Mouse (Mus musculus): Measurements from ENCODE around the gene F12. TPM values are rescaled to one million over a fixed set of nuclear protein-coding genes. Genes with fewer than 3 reads are reported as not detected.

Gene F12
- total RNA-seq (2017) = not detected in 2 replicates

DNA sequence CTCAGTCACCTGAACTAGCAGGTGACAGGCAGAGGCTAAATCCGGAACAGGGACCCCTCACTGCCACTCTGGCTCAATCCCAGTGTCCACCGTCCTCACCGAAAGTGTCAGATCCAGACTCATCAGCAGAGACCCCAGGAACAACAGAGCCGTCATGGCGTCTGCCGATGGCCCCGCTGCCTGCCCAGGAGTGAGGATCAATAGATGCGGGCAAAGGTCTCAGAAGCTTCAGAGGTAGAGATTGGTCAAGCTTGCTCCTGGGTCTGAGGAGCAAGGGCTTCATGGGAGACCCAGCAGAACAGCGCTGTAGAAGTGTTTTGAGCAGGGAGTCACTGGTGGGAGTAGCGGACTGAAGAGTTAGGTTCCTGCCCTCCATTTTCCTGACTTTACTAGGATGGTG lies at the start of gene F12:
TSS of gene F12 (minus strand) at position 181 of the 400 bp plus-strand sequence.
- ATAC-seq (replicated peaks; ENCODE audit: low read depth, poor library complexity, severe bottlenecking) = no peak

DNA sequence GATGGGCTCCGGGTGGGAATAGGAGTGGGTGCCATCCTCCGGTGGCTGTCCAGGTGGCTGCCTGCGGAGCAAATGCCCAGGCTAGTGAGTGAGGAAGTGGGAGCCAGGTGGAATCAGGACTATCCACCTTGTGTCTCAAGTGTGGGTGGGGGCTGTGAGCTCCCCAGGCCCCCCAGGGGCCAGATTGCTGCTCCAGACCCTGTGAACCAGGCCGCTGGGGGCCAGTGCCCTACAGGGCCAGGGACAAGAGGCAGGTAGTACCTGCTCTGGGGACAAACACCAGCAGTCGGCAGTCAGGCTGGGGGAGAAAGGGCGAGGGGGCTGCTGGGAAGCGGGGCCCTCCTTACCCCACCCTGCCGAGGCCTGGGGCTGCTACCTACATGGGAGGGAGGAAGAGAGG lies 49.7 kb upstream of the F12 start:
- ATAC-seq (replicated peaks; ENCODE audit: low read depth, poor library complexity, severe bottlenecking) = no peak

DNA sequence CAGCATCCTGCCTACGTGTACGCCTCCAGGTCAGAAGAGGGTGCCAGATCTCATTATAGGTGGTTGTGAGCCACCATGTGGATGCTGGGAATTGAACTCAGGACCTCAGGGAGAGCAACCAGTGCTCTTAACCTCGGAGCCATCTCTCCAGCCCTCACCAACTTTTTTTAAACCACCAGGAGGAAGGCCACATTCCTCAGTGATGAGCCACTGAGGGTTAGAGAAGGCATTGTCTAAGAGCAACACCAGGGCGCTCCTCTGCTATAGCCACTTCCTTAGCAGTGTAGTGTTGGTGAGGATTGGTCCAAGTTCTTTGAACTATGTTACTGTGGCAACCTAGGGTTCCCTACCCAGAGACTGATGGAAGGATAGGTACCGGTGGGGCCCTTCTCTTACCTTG lies 49.2 kb upstream of the F12 start:
- no peak for ATAC-seq (replicated peaks; ENCODE audit: low read depth, poor library complexity, severe bottlenecking)

DNA sequence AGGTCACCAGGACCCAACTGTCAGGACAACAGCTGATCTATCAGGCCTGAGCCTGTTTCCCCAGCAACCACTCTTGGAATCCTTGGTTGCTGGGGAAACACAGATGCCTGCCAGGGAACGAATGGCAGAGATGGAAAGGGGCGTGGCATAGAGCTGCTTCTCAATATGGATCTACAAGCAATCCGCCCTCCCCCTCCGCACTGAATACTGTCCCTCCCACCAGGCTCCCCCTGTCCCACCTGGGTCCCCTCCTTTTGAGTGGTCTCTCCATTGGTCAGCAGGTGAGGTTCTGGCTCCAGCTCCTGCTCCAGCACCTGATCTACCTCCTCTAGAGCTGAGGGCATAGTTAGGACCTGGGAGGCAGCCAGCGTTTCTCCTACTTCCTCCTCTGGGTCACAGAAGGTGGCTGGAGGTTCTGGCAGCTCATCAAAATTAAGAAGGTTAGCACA lies 48.1 kb upstream of the F12 start:
- ATAC-seq (replicated peaks; ENCODE audit: low read depth, poor library complexity, severe bottlenecking) = no peak

DNA sequence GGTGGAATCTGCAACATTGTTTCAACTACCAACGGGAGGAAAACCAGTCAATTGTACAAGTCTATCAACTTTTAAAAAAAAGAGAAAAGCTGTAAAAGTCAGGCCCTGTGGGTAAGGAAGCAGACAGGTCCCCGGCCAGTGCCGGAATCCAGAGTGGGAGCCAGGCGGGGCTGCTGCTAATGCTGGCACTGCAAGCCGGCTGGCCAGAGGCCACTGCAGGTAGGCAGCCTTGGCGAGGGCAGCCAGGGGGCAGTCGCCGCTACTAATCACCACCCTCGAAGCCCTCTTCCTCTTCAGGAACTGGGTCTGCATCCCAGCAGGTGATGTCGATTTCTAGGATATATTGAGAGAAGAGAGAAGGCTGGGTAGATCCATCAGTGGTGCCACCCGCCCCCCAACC lies 47.4 kb upstream of the F12 start:
- no peak for ATAC-seq (replicated peaks; ENCODE audit: low read depth, poor library complexity, severe bottlenecking)

DNA sequence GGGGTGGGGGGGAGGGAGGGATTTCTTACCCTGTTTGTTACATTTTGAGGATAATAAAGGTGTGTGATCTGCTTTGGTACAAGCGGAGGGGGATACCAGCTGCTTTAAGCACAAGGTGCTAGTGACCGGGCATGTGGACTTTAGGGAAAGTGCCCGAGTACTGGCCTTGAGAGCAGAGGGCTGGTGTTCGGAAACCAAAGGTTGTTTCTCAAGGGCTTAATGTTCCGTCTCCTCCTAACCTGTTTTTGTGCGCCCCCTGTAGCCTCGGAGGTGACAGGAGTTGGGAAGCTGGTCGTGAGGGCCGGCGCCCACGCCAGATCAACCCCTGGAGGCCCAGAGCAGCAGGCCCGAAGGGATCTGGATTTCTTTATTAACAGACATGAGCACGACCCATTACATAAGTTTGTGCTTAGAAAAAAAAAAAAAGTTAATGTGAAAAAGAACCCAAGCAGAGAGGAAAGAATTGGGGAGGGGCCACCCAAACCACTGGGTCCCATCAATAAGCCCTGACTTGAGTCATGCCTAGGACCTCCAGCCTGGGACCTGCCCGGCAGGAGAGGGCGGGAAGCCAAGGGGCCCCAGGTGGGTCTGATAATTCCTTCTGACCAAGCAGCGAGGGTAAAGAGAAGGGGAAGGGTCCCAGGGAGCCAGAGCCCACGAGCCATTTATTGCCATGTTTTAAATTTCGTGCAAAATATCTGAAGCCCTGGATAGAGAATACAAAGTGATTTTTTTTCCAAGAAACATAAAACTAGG lies 46.7 kb upstream of the F12 start:
- no peak for ATAC-seq (replicated peaks; ENCODE audit: low read depth, poor library complexity, severe bottlenecking)

DNA sequence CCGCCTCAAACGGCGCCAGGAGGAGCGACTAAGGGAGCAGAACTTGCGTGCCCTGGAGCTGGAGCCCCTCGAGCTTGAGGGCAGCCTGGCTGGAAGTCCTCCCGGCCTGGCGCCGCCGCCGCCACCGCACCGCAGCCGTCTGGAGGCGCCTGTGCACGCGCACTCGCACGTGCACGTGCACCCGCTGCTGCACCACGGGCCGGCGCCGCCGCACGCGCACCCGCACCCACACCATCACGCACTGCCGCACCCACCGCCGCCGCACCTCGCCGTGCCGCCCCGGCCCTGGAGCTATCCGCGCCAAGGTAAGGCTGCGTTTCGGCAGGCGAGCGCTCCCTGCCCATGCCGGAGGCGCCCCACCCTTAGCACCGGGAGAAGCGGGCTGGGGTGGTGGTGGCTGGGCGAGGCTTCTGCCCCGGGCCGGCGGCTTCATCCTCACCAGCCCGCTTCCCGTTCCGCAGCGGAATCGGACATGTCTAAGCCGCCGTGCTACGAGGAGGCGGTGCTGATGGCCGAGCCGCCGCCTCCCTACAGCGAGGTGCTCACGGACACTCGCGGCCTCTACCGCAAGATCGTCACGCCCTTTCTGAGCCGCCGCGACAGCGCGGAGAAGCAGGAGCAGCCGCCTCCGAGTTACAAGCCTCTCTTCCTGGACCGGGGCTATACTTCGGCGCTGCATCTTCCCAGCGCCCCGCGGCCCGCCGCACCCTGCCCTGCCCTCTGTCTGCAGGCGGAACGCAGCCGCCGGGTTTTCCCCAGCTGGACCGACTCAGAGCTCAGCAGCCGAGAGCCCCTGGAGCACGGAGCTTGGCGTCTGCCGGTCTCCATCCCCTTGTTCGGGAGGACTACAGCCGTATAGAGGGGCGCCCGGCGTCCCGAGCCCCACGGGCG lies 45.8 kb upstream of the F12 start:
- ATAC-seq (replicated peaks; ENCODE audit: low read depth, poor library complexity, severe bottlenecking) = peak; percentile 13

DNA sequence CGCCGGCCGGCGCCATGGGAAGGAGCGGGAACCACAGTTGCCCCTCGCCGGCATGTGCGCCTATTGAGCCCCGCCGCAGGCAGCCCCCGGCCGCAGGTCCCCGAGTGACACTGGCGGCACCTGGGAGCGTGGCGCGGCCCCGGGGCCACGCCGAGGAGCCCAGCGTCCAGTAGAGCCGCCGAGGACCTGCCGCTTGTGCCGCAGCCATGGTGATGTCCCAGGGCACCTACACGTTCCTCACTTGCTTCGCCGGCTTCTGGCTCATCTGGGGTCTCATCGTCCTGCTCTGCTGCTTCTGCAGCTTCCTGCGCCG lies 45.2 kb upstream of the F12 start:
- ATAC-seq (replicated peaks; ENCODE audit: low read depth, poor library complexity, severe bottlenecking) = no peak

DNA sequence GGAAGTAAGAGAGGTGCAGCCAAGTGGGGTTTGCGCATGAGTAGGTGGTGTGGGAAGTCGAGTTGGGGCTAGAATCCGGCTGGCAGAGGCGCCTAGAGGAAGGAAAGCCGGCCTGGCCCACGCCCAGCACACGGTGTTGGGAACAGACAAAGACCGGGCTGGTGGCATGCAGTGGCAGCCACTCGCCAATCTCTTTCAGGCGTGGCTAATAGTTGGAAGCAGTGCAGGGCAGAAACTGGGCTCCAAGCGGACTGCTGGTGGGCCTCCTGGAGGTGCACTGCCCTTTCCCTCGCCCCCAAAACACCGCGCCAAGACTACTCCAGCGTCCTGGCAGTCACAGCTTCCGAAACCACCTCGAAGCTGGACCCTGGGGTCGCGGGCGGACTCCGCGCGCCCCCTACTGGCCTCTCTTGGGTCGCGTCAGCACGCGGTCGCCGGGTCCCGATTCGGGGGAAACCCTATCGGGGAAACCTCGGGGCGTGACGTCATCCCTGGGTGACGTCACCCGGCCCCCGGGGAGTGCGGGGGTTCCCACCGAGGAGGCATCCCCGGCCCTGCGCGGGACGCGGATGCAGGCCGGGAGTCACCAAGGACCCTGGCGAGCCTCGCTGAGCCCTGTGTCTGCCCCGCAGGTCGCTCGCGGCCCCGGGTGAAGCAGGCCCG lies 44.7 kb upstream of the F12 start:
- peak; percentile 57 for ATAC-seq (replicated peaks; ENCODE audit: low read depth, poor library complexity, severe bottlenecking)

DNA sequence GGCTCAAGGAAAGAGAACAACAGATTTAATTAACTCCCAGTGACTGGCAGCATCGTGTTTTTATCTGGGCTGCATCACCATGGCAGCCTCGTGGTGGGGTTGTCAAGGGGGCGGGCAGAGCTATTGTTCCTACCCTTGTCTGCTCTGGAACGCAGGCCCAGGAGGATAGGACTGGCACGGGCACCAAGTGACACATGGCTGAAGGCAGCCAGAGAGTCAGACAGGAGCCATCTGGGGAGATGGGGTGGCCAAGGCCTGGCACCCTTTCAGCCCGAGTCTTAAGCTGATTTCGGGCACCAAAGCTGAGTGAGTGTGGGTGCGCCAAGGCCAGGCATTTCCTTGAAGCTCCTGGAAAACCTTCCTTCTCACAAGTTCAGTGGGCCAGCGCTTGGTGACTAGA lies 43.8 kb upstream of the F12 start:
- no peak for ATAC-seq (replicated peaks; ENCODE audit: low read depth, poor library complexity, severe bottlenecking)

DNA sequence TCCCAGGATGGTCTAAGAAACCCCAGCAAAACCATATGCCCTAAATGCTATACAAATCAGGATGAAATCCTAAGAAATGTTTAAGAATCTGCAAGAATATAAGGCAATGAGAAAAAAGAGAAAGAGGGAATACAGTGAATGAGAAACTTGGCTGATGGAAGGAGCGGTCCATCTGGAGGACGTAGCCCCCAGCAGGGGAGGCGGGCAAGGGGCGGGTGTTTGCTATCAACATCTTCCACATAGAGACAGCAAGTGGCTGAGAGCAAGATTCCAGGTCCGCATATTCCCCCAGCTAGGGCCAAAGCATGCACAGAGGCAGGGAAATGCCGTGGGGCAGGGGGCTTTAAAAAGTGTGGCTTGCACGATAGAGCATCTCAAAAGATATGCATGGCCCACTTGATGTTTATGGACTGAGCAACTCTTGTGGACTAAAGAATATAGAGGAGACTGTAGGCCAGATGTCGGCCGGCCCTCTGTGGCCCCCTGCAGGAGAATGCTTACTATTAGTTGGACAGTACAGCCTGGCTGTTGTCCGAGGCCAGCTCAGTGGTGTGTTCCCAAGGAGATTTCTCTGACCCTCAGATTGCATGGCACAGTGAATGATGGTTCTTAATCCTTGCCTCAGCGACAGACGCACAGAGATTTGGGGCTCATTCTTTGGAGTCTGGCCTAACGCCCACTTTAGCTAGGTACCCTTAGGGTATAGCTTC lies 42.4 kb upstream of the F12 start:
- ATAC-seq (replicated peaks; ENCODE audit: low read depth, poor library complexity, severe bottlenecking) = no peak

DNA sequence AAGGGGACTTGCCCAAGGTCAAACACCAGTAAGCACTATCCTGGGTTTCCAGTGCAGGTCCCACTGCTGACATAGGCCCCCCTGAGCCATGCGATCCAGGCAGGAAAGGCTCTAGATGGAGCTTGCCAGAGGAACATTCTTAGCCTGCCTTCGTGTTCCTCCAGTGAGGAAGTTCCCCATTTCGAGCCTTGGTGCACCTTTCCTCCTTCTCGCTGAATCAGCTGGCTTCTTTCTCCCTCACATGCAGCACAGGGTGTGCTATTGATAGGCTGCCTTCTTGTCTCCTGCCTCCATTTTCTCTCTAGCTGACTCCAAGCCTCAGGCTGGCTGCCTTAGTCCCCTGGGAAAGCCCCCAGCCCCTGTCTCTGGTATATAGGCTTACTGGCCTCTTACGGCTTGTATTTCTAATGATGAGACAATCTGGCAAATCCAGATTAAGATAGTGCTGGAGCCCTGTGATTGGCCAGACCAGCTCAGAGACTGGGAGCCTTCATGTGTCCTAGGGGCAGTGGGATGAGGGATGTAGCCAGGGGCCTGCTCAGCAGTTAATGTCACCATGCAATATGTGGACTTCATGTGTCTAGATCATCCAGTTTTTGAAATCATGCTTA lies 39.3 kb upstream of the F12 start:
- no peak for ATAC-seq (replicated peaks; ENCODE audit: low read depth, poor library complexity, severe bottlenecking)

DNA sequence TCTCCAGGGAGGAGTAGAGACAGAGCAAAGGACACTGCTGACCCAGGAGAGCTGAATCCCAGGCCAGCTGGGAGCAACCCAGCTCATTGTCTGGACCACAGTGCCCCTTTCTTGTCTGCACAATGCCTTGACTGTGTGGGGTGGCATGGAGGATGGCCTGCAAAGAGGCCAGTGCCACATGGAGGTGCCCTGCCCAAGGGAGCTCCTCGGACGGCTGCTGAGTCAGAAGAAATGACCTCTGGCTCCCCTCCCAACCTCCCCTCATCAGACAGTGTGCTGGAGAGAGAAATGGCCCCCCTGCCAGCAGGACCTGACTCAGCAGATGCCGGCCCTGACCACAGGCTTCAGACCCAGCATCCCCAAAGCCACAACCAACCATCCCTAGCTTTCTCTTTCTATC lies 38.6 kb upstream of the F12 start:
- ATAC-seq (replicated peaks; ENCODE audit: low read depth, poor library complexity, severe bottlenecking) = peak; percentile 48

DNA sequence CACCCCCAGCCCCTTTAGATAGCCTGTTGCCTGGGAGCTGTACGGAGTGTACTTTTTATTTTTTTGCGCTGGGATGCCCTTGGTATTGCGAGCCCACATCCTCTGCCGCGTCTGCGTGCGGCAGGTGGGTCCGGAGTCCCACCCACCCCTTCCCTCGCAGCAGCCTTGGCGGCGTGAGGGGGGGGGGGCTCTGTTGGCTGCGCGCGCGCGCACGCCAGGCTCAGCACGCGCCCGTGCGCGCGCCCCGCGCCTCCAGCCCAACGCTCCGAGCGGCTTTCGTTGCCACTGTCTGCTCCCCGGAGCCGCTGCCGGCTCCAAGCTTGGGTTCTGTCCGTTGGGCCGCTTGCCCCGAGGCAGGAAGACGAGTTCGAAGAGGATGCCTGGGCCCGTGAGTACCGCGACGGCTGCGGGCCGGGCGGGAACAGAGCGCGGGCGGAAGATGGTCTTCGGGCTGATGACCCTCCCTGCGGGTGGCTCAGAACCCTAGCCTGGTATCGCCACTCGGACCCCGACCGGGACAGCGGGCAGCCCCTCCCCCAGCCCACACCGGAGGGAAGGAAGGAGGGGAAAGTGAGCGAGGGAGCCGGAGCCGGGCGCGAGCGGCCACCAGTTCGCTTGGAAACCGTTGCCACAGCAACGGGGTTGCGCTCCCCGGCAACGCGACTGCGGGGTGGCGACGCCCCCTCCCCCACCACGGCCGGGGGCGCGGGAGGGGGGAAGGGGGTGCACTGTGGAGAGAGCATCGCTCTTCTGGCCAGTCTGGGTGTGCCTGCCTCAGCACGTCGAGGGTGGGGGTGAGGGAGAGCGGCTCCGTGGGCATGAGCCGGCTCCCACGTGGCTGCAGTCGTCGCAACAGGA lies 37.7 kb upstream of the F12 start, which contains the start of gene Prr7:
TSS of gene Prr7 (plus strand) at position 241 of the 858 bp plus-strand sequence.
- ATAC-seq (replicated peaks; ENCODE audit: low read depth, poor library complexity, severe bottlenecking) = peak; percentile 27; the same call in 1 of the 2 replicates

DNA sequence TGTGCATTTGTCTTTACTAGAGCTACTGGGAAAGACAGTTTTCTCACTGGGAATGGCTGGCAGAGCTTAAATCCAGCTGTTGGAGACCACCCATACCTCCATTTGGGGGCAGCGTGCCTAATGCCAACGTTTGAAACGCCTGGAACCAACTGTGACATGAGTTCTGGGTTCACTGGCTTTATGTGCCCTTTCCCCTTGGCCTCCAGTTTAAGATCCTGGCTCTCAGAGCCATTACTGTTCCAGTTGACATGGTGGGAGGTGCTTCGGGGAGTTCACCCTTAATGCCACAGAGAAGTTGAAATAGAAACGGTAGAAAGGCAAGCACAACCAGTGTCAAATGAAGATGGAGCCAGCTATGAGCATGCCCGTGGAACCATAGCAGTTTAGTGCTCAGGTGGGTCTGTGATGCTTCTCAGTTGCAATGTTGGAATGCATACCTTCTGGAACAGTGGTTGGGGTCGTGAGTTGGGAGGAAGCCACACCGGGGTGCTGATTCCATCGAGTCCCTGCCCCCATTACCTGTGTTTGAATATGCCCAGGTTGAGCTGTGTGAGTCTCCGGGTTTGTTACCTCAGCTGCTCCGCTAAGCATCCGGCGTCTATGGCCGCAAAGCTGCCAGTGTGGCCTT lies 36.9 kb upstream of the F12 start:
- ATAC-seq (replicated peaks; ENCODE audit: low read depth, poor library complexity, severe bottlenecking) = 0 out of 2 replicates have a peak, but pooled peaks have one; percentile 2

DNA sequence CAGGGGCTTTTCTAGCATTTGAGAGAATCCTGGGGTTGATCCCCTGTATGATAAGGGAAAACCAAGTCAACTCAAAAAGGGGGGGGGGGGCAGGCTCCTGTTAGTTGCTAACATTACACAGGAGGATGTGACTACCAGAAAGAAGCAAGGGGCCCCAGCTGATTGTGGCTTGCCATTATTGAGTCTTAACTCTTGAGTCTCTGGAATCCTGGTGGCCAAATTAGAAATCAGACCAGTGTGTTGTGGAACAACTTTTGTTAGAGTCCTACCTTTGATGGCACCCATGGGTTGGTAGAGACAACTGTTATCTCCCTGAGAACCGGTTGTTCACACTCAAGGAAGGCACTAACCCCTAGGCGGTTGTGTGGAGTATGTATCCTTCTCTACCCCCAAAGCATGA lies 36.4 kb upstream of the F12 start:
- ATAC-seq (replicated peaks; ENCODE audit: low read depth, poor library complexity, severe bottlenecking) = no peak

DNA sequence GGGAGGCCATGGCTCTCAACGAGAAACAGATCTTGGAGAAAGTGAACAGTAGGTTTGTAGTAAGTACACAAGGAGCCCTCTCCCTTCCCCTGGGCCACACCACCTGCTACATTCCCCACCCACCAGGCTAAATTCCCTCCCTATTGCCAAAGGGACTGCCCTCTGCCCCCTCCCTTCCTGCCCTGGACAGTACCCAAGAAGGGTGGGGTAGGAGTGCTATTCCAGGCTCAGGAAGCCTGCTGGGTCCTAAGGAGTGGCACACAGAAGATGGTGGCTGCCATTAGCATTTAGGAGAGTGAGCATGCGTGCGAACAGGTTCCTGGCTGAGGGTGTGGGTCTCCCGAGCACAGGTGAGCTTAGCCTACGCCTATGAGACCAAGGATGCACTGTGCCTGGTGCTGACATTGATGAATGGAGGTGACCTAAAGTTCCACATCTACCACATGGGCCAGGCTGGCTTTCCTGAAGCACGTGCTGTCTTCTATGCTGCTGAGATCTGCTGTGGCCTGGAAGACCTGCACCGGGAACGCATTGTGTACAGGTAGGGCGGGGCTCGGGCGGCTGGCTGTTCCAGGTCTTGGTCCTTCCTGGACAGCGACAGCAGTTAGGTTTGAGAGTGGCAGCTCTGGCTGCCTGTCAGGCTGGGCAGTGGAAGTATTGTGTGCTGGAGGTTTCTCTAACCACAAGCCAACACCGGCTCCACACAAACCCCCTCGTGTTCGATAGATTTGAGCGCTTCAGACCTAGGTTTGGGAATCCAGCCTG lies 25.4 kb upstream of the F12 start:
- no peak for ATAC-seq (replicated peaks; ENCODE audit: low read depth, poor library complexity, severe bottlenecking)

DNA sequence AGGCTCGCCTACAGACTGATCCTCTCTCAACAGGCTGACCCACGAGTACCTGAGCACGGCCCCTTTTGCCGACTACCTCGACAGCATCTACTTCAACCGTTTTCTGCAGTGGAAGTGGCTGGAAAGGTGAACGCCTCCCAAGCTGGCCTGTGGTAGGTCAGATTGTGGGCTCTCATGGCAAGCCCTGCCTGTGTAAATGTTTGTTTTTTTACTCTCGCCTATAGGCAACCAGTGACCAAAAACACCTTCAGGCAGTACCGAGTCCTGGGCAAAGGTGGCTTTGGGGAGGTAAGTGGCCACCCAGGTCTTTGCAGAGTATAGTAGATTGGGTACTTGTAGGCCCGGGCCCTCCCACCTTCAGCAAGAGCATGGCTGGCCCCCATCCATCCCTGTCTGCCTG lies 24.7 kb upstream of the F12 start:
- no peak for ATAC-seq (replicated peaks; ENCODE audit: low read depth, poor library complexity, severe bottlenecking)

Data from common myeloid progenitor, adult 5-6 weeks (primary cell).